Mouse (Mus musculus): ENCODE data around the gene Eea1. TPM values are rescaled to one million over a fixed set of nuclear protein-coding genes. Genes with fewer than 3 reads are reported as not detected.

The Eea1 gene
- 16.8 and 18.6 TPM in 2 replicates for polyA plus RNA-seq (2015; fragmentation: Nextera tagmentation; extraction: Ambion mirVana)

DNA sequence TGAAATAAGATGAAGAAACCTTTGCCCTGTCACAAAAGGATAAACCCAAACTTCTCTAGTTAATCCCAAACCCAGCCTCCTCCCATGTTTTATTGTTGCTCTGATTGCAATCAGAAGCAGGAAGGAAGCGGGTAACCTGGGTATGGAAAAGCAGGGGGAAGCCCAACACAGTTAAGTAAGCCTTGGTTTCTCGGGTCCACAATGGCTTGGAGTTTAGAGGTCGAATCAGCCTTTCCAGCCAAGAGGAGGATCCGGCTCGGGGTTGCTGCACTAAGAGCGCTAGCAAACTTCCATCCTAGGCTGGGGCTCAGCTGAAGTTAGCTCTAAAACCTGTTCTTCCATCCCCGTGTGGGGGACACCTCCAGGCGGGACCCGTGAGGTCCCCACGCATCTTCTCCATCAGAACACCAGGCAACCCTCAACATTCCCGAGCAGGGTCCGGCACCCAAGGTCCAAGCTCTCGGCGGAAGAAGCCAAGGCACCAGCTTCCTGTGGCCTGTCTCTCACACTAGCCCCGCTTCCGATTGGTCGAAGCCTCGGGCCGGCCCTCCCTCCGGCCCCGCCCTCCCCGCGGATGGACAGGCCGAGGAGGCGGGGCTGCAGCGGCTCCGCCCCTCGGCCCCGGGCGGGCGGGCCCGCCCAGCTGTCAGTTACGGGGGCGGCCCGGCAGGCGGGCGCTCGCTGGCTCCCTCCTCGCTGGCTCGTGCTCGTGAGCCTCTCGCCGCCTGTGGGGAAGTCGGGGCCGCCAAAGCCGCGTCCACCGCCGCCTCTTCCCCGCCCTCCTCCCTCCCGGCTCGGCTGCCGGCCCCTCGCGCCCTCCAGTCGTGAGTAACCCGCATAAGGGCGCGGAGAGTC, at the start of gene Eea1:
Gene Eea1 (plus strand): TSS at position 605 of the 855 bp plus-strand sequence.
- Histone ChIP-seq H3K27ac (ENCODE audit: low read length) (peak within 1 kb of the TSS; percentile 94), H3K9me3 (ENCODE audit: control insufficient read depth, low read length) (no peaks in the 10 kb centered on the region), H3K4me3 (ENCODE audit: low read length) (peak within 1 kb of the TSS; percentile 74), H3K4me2 (ENCODE audit: low read depth, low read length) (peak within 1 kb of the TSS; percentile 92), H3K36me3 (ENCODE audit: control insufficient read depth, insufficient read depth, low read length) (no peaks in the 10 kb centered on the region), H3K9ac (ENCODE audit: low read length) (peak within 1 kb of the TSS; percentile 88), H3K4me1 (replicated peaks; ENCODE audit: control insufficient read depth, insufficient read depth, low read length) (peaks cover 6% of the 10 kb centered on the region), H3K27me3 (ENCODE audit: control insufficient read depth, insufficient read depth, low read depth, low read length) (no peaks in the 10 kb centered on the region)
- peak; percentile 99 for ATAC-seq (ENCODE audit: low read depth)
- 1% methylated on average over 53 of the region's 59 CpGs for WGBS

DNA sequence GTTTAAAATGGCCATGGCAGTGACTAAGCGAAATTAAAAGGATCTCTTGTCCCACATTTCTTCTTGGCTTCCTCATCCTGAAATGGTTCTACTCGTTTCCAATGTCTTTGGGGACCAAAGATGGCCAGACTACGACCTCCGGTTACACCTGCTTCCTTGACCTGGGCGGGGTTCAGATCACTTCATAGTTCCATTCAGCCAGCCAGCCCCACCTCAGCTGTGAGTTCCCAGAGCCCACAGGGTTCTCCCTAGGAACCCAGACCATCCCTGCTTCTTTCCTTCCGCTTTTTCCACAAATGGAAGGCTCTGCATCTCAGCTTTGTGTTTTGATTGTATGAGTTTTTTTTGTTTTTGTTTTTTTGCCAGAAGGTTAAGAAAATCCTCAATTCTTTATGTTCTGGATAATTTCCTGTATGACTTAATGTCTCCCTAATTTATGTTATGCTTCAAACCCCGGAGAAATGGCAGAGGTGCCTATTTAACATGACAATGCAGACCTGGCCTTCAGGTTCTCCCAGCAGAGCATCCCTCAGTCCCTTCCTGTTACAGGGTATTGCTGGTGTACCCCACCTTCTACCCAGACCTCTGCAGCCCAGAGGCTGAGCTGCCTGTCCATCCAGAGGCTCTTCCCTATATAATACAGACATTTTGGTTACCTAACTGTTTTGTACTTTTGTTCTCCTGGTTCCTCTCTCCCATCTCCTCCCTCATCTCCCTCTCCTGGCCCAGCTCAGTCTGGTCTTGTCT, 49.1 kb upstream of the Eea1 start:
- Histone ChIP-seq H3K4me2 (ENCODE audit: low read depth, low read length) (no peak overlapping the region), H3K9me3 (ENCODE audit: control insufficient read depth, low read length) (no peaks in the 10 kb centered on the region), H3K9ac (ENCODE audit: low read length) (no peak overlapping the region), H3K4me3 (ENCODE audit: low read length) (no peak overlapping the region), H3K27ac (ENCODE audit: low read length) (no peak overlapping the region), H3K27me3 (ENCODE audit: control insufficient read depth, insufficient read depth, low read depth, low read length) (no peaks in the 10 kb centered on the region), H3K36me3 (ENCODE audit: control insufficient read depth, insufficient read depth, low read length) (no peaks in the 10 kb centered on the region), H3K4me1 (replicated peaks; ENCODE audit: control insufficient read depth, insufficient read depth, low read length) (no peaks in the 10 kb centered on the region)
- 72% methylated on average over 7 of the region's 7 CpGs for WGBS
- no peak for ATAC-seq (ENCODE audit: low read depth)

GRCm38 (mm10) chr10:95892132-95892531, 48.3 kb upstream of the Eea1 start:
- Histone ChIP-seq H3K36me3 (ENCODE audit: control insufficient read depth, insufficient read depth, low read length) (no peaks in the 10 kb centered on the region), H3K4me2 (ENCODE audit: low read depth, low read length) (no peak overlapping the region), H3K27me3 (ENCODE audit: control insufficient read depth, insufficient read depth, low read depth, low read length) (no peaks in the 10 kb centered on the region), H3K9me3 (ENCODE audit: control insufficient read depth, low read length) (no peaks in the 10 kb centered on the region), H3K27ac (ENCODE audit: low read length) (no peak overlapping the region), H3K4me1 (replicated peaks; ENCODE audit: control insufficient read depth, insufficient read depth, low read length) (no peaks in the 10 kb centered on the region), H3K9ac (ENCODE audit: low read length) (no peak overlapping the region), H3K4me3 (ENCODE audit: low read length) (no peak overlapping the region)
- 71% methylated on average over 9 of the region's 9 CpGs for WGBS
- ATAC-seq (ENCODE audit: low read depth): no peak

DNA sequence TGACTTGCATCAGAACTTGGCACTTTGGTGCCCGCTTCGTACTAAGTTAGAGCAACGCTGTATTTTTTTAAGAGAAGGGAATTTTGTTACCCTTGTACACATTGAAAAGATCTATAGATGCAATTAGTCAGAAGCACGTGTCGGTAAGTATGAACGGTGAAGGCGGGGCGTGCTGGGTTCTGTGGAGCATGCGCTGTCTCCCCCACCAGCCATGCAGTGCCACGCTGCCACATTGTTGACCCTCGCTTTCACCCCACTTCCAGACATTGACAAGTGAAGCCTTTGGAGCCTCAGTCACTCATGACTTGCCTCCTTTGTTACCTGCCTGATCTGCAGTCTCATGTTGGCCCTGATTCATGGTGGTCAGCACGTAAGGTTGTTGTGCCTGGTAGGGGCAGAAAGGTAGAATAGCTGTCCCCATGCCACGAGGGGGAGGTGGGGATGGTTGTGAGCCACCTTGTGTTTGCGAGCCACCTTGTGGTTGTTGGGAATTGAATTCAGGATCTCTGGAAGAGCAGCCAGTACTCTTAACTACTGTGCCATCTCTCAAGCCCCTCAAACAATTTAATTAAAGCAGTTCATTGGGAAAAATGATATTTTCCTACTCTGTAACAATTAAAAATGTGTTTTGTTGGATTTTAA, 47.0 kb upstream of the Eea1 start:
- ATAC-seq (ENCODE audit: low read depth): no peak
- Histone ChIP-seq H3K27me3 (ENCODE audit: control insufficient read depth, insufficient read depth, low read depth, low read length) (no peaks in the 10 kb centered on the region), H3K4me2 (ENCODE audit: low read depth, low read length) (no peak overlapping the region), H3K9ac (ENCODE audit: low read length) (no peak overlapping the region), H3K27ac (ENCODE audit: low read length) (no peak overlapping the region), H3K9me3 (ENCODE audit: control insufficient read depth, low read length) (no peaks in the 10 kb centered on the region), H3K4me3 (ENCODE audit: low read length) (no peak overlapping the region), H3K4me1 (replicated peaks; ENCODE audit: control insufficient read depth, insufficient read depth, low read length) (no peaks in the 10 kb centered on the region), H3K36me3 (ENCODE audit: control insufficient read depth, insufficient read depth, low read length) (no peaks in the 10 kb centered on the region)
- 74% methylated on average over 14 of the region's 14 CpGs for WGBS

DNA sequence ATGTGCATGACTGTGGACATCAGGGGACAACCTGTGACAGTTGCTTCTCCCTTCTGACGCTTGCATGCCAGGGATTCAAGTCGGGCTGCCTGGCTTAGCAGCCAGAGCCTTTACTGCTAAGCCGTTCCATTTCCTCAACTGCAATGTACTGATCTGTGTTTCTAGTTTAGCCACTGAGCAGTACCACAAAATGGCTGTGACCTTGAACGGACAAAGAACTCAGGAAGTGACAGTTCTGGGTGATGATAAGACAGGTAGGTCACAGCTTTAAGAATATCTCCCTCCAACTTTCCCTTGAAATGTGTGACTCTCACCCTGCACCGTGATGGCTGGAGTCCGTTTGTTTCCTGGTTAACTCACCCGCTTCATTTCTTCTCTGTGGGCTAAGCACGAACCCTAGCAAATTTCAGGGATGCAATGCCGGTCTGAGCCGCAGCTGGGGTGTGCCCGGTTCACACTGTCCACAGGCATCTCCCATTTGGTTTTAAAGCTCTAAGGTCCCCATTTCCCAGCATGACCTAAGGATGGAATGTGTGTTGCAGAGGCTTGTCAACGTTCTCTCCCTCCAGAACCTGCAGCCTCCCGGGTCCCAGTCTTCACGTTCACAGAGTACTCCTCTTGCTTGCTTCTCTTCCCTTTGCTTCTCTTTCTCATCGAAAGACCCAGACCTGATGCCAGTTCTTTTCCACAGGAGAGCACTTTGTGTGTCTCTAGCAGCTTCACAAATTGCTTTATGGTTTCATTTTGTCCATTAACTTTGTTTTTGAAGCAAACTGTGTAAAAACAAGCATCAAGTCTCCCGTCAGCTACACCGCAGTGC, 46.2 kb upstream of the Eea1 start:
- H3K27ac ChIP-seq (ENCODE audit: low read length): no peak overlapping the region
- ATAC-seq (ENCODE audit: low read depth): peak; percentile 49; the same call in 1 of the 2 replicates
- peak overlapping the region; percentile 43 for H3K4me3 ChIP-seq (ENCODE audit: low read length)
- peak overlapping the region; percentile 45 for H3K9ac ChIP-seq (ENCODE audit: low read length)
- H3K4me1 ChIP-seq (replicated peaks; ENCODE audit: control insufficient read depth, insufficient read depth, low read length): no peaks in the 10 kb centered on the region
- no peaks in the 10 kb centered on the region for H3K36me3 ChIP-seq (ENCODE audit: control insufficient read depth, insufficient read depth, low read length)
- 20% methylated on average over 17 of the region's 17 CpGs for WGBS
- no peaks in the 10 kb centered on the region for H3K27me3 ChIP-seq (ENCODE audit: control insufficient read depth, insufficient read depth, low read depth, low read length)
- no peaks in the 10 kb centered on the region for H3K9me3 ChIP-seq (ENCODE audit: control insufficient read depth, low read length)
- H3K4me2 ChIP-seq (ENCODE audit: low read depth, low read length): peak overlapping the region; percentile 57

- no peaks in the 10 kb centered on the region for H3K36me3 ChIP-seq (ENCODE audit: control insufficient read depth, insufficient read depth, low read length)
- H3K9me3 ChIP-seq (ENCODE audit: control insufficient read depth, low read length): no peaks in the 10 kb centered on the region
- H3K4me2 ChIP-seq (ENCODE audit: low read depth, low read length): peak overlapping the region; percentile 57
- WGBS: 37% methylated on average over 10 of the region's 10 CpGs
- peak; percentile 78 for ATAC-seq (ENCODE audit: low read depth)
- no peaks in the 10 kb centered on the region for H3K4me1 ChIP-seq (replicated peaks; ENCODE audit: control insufficient read depth, insufficient read depth, low read length)
- peak overlapping the region; percentile 45 for H3K9ac ChIP-seq (ENCODE audit: low read length)
- H3K27me3 ChIP-seq (ENCODE audit: control insufficient read depth, insufficient read depth, low read depth, low read length): no peaks in the 10 kb centered on the region
- H3K4me3 ChIP-seq (ENCODE audit: low read length): peak overlapping the region; percentile 43
- no peak overlapping the region for H3K27ac ChIP-seq (ENCODE audit: low read length)
Observed at GRCm38 (mm10) chr10:95894856-95895386, 45.5 kb upstream of the Eea1 start.

DNA sequence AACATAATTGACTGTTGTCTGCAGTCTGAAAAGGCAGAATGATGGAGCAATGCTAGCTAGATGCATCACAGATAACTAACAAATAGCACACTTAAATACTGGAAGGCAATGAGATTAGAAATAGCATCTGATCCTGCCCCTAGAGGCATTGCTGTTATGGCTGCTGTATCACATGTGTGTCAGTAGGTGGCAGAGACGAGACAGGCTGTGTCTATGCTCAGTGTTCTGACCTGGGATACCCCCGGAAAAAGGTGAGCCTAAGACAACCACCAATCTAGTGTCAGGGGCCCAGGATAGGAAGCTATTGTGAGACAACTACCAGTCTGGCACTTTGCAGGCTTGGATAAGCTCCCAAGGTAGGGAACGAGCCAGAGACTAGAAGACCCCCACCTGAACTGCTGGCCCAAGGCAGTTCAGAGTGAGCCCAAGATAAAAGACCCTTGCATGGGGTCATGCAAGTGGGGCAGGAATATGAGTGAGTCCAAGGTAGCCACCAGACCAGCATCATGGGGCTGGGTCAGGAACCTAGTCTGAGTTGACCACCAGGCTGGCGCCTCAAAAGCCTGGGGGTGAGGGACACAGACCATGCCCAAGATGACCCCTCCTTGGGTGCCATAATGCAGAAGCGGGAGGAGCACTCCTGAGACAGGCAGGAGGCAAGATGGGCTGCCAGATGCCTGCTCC, 41.8 kb upstream of the Eea1 start:
- ATAC-seq (ENCODE audit: low read depth): no peak
- Histone ChIP-seq H3K27ac (ENCODE audit: low read length) (no peak overlapping the region), H3K9me3 (ENCODE audit: control insufficient read depth, low read length) (no peaks in the 10 kb centered on the region), H3K9ac (ENCODE audit: low read length) (no peak overlapping the region), H3K36me3 (ENCODE audit: control insufficient read depth, insufficient read depth, low read length) (no peaks in the 10 kb centered on the region), H3K4me3 (ENCODE audit: low read length) (no peak overlapping the region), H3K4me2 (ENCODE audit: low read depth, low read length) (no peak overlapping the region), H3K4me1 (replicated peaks; ENCODE audit: control insufficient read depth, insufficient read depth, low read length) (no peaks in the 10 kb centered on the region), H3K27me3 (ENCODE audit: control insufficient read depth, insufficient read depth, low read depth, low read length) (no peaks in the 10 kb centered on the region)
- 65% methylated on average over 5 of the region's 5 CpGs for WGBS

GRCm38 (mm10) chr10:95904668-95905067, 35.8 kb upstream of the Eea1 start:
- Histone ChIP-seq H3K9me3 (ENCODE audit: control insufficient read depth, low read length) (no peaks in the 10 kb centered on the region), H3K4me1 (replicated peaks; ENCODE audit: control insufficient read depth, insufficient read depth, low read length) (no peaks in the 10 kb centered on the region), H3K4me3 (ENCODE audit: low read length) (no peak overlapping the region), H3K27me3 (ENCODE audit: control insufficient read depth, insufficient read depth, low read depth, low read length) (no peaks in the 10 kb centered on the region), H3K36me3 (ENCODE audit: control insufficient read depth, insufficient read depth, low read length) (no peaks in the 10 kb centered on the region), H3K27ac (ENCODE audit: low read length) (no peak overlapping the region), H3K9ac (ENCODE audit: low read length) (no peak overlapping the region), H3K4me2 (ENCODE audit: low read depth, low read length) (no peak overlapping the region)
- WGBS: 76% methylated on average over 6 of the region's 6 CpGs
- no peak for ATAC-seq (ENCODE audit: low read depth)

All from lung, embryonic 16.5 days (tissue).